Mouse (Mus musculus) hindbrain, postnatal 0 days (tissue): ENCODE results near the gene Ninj2. TPM values are rescaled to one million over a fixed set of nuclear protein-coding genes. Genes with fewer than 3 reads are reported as not detected.
A peak's percentile ranks its signal among the peaks of the same experiment; 100 is the strongest.

ENCODE experiments used
- ATAC-seq: fragments of 200-750 bp; cut with Nextera tagmentation; 2 replicates; pipeline ENCODE4 v1.8.0; 2017; ENCODE audit warnings: mild to moderate bottlenecking, moderate TSS enrichment, moderate library complexity
- DNase-seq: peaks from one replicate; pipeline ENCODE4 v3.0.0-alpha.2; 2015; ENCODE audit warnings: low spot score
- H3K27ac ChIP-seq: fragments of 300-500 bp; sonication (generic); 2 replicates; pipeline ENCODE4 v1.5.1; 2014; ENCODE audit warnings: mild to moderate bottlenecking
- H3K27me3 ChIP-seq: fragments of 300-500 bp; sonication (generic); 2 replicates; pipeline ENCODE4 v1.6.1; 2014; ENCODE audit warnings: low read length, mixed read lengths; ENCODE audit not compliant: insufficient read depth
- H3K36me3 ChIP-seq: fragments of 300-500 bp; sonication (generic); 2 replicates; pipeline ENCODE4 v1.6.1; 2014; ENCODE audit warnings: low read length, mixed read lengths; ENCODE audit not compliant: insufficient read depth
- H3K4me1 ChIP-seq: fragments of 300-500 bp; sonication (generic); 2 replicates; pipeline ENCODE4 v1.6.1; 2014; ENCODE audit warnings: antibody characterized with exemption, low read length, mixed read lengths; ENCODE audit not compliant: insufficient read depth
- H3K4me2 ChIP-seq: fragments of 300-500 bp; sonication (generic); 2 replicates; pipeline ENCODE4 v1.6.1; 2014; ENCODE audit warnings: low read depth, mild to moderate bottlenecking, low read length, moderate library complexity, mixed read lengths
- H3K4me3 ChIP-seq: fragments of 300-500 bp; sonication (generic); 2 replicates; pipeline ENCODE4 v1.5.1; 2014; ENCODE audit warnings: low read length
- H3K9ac ChIP-seq: fragments of 300-500 bp; sonication (generic); replicated peaks from 2 replicates; pipeline ENCODE4 v1.6.1; 2014; ENCODE audit warnings: mild to moderate bottlenecking, low read length, moderate library complexity, mixed read lengths
- H3K9me3 ChIP-seq: fragments of 300-500 bp; sonication (generic); 2 replicates; pipeline ENCODE4 v1.6.1; 2016; ENCODE audit warnings: low read length, mixed read lengths
- CTCF ChIP-seq: IDR thresholded peaks from 2 replicates; pipeline ENCODE4 v1.5.1; 2016; ENCODE audit warnings: antibody characterized with exemption, control low read depth, low read depth
- WGBS: fragments of 180-500 bp; shearing (Covaris S2); extraction: QIAGEN DNeasy Blood & Tissue Kit; methylation state at CpG from one replicate; pipeline ENCODE4 v1.1.7; 2014; 5-methylcytosine and 5-hydroxymethylcytosine counted together
- polyA plus RNA-seq: library from polyadenylated mRNA; unstranded; fragments of >200 nt; fragmentation: Nextera tagmentation; extraction: Ambion mirVana; gene quantifications from 2 replicates; pipeline ENCODE4 v1.2.1, GENCODE M21; 2015
- total RNA-seq: library from RNA; depleted of rRNA; stranded (reverse); fragments of >200 nt; gene quantifications from 2 replicates; pipeline ENCODE4 v1.2.3, GENCODE M21; 2014

Ninj2 gene
- total and polyA plus RNA-seq, 2 experiments from 2014 or later = not detected

GRCm38 (mm10) chr6:120193174-120193573 lies 100.0 kb downstream of the Ninj2 start:
- Histone ChIP-seq H3K4me2 (no peak overlapping the region), H3K4me3 (no peak overlapping the region), H3K9ac (no peak overlapping the region), H3K27me3 (no peaks in the 10 kb centered on the region), H3K9me3 (no peaks in the 10 kb centered on the region), H3K36me3 (no peaks in the 10 kb centered on the region), H3K4me1 (no peaks in the 10 kb centered on the region), H3K27ac (no peak overlapping the region)
- ATAC-seq (peak; percentile 30; the same call in 1 of the 2 replicates), DNase-seq (peak; percentile 83)
- 25% methylated on average over 5 of the region's 5 CpGs for WGBS
- peak; percentile 89 for TF ChIP-seq CTCF

- WGBS = 75% methylated on average over 1 of the region's 1 CpGs
Observed at GRCm38 (mm10) chr6:120193793-120194192, 100.6 kb downstream of the Ninj2 start.

GRCm38 (mm10) chr6:120194305-120194704 lies 101.2 kb downstream of the Ninj2 start:
- DNase-seq = no peak
- H3K27ac ChIP-seq = no peak overlapping the region
- WGBS = 45% methylated on average over 10 of the region's 10 CpGs

More at GRCm38 (mm10) chr6:120193793-120194192, 100.6 kb downstream of the Ninj2 start:
- Histone ChIP-seq H3K9ac (no peak overlapping the region), H3K4me2 (no peak overlapping the region), H3K36me3 (no peaks in the 10 kb centered on the region), H3K9me3 (no peaks in the 10 kb centered on the region), H3K4me1 (no peaks in the 10 kb centered on the region), H3K27me3 (no peaks in the 10 kb centered on the region), H3K27ac (no peak overlapping the region), H3K4me3 (no peak overlapping the region)
- TF ChIP-seq CTCF = no peak
- ATAC-seq (no peak), DNase-seq (no peak)

DNA sequence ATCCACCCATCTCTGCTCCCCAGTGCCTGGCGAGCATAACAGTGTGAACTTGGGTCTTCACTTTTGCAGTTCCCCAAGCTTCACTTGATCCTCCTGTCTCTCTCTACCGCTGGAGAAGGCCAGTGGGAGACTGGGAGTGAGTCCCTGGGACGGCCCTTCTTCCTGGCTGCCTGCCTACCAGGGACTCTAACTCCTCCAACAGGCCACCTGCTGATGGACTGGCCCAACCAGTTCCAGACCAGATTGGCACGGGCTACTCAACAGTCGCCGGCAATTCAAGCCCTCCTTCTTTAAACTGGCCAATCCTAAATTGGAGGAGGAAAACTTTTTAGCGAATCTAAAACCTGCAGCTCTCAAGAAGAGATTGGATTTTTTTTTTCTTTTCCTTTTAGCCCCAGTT lies 101.8 kb downstream of the Ninj2 start:
- no peak for TF ChIP-seq CTCF
- Histone ChIP-seq H3K36me3 (no peaks in the 10 kb centered on the region), H3K27ac (no peak overlapping the region), H3K9me3 (no peaks in the 10 kb centered on the region), H3K4me2 (no peak overlapping the region), H3K4me1 (no peaks in the 10 kb centered on the region), H3K27me3 (no peaks in the 10 kb centered on the region), H3K4me3 (no peak overlapping the region), H3K9ac (no peak overlapping the region)
- ATAC-seq (no peak), DNase-seq (no peak)
- WGBS = 32% methylated on average over 7 of the region's 7 CpGs

More at GRCm38 (mm10) chr6:120194305-120194704, 101.2 kb downstream of the Ninj2 start:
- H3K4me2 ChIP-seq = no peak overlapping the region
- no peaks in the 10 kb centered on the region for H3K4me1 ChIP-seq
- no peak overlapping the region for H3K4me3 ChIP-seq
- H3K9me3 ChIP-seq = no peaks in the 10 kb centered on the region
- TF ChIP-seq CTCF = no peak
- H3K36me3 ChIP-seq = no peaks in the 10 kb centered on the region
- no peak overlapping the region for H3K9ac ChIP-seq
- H3K27me3 ChIP-seq = no peaks in the 10 kb centered on the region
- no peak for ATAC-seq

- DNase-seq = peak; percentile 63
Observed at GRCm38 (mm10) chr6:120196837-120197236, 103.7 kb downstream of the Ninj2 start.

DNA sequence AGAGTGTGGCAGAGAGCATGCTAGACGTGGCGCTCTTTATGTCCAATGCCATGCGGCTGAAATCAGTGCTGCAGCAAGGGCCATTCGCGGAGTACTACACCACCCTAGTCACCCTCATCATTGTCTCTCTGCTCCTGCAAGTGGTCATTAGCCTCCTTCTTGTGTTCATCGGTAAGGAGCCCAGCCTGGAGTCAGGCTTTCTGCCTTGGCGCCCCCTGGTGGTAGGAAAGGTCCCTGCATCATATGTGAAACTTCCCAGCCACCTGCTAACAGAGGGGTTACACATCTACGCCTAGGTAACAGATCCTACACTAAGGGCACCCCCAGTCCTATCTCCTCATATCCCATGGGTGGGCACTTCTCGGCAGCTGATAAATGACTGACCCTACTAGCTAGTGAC lies 104.8 kb downstream of the Ninj2 start:
- Histone ChIP-seq H3K27me3 (no peaks in the 10 kb centered on the region), H3K36me3 (no peaks in the 10 kb centered on the region), H3K4me2 (no peak overlapping the region), H3K4me3 (no peak overlapping the region), H3K4me1 (no peaks in the 10 kb centered on the region), H3K9ac (no peak overlapping the region), H3K27ac (no peak overlapping the region), H3K9me3 (no peaks in the 10 kb centered on the region)
- ATAC-seq = peak; percentile 46; the same call in 1 of the 2 replicates
- peak; percentile 95 for TF ChIP-seq CTCF
- WGBS = 36% methylated on average over 9 of the region's 9 CpGs
- DNase-seq = peak; percentile 73

More at GRCm38 (mm10) chr6:120196837-120197236, 103.7 kb downstream of the Ninj2 start:
- Histone ChIP-seq H3K27ac (no peak overlapping the region), H3K4me1 (no peaks in the 10 kb centered on the region), H3K27me3 (no peaks in the 10 kb centered on the region), H3K4me2 (no peak overlapping the region), H3K4me3 (no peak overlapping the region), H3K36me3 (no peaks in the 10 kb centered on the region), H3K9me3 (no peaks in the 10 kb centered on the region), H3K9ac (no peak overlapping the region)
- ATAC-seq = no peak
- 34% methylated on average over 2 of the region's 2 CpGs for WGBS
- TF ChIP-seq CTCF = peak; percentile 45

DNA sequence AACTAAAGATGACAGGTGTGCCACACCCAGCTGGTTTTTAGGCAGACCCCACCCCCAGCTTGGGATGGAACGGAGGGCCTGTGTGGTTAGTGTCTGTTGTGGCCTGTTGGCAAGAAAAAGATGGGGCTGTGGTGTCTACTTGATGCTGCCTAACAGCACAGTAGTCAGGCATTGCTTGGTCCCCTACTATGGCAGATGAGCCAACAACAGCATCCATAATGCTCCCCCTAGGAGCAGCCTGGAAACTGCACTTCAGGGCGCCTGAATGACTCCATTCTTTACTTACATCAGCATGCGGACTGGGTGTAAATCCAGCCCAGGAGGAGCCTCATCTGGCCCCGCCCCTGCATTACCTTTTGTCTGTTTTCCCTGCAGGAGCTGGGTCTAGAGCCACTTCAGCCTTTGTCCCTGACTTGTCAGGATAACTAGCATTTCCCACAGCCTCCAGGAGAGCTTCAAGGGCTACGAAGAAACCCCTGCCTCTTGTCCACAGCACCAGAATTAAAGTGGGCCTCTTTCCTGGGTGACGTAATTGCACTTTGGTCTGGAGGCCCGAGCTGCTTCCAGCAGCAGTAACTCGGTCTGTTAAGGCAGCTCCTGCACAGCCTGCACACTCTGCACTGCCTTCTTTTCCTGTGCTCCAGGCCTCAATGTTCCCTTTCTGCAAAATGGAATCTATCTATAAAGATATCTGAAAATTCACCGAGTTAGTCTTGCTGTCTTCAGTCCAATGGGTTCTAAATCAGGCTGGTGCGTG lies 106.7 kb downstream of the Ninj2 start:
- Histone ChIP-seq H3K9ac (no peak overlapping the region), H3K27me3 (no peaks in the 10 kb centered on the region), H3K27ac (no peak overlapping the region), H3K4me1 (no peaks in the 10 kb centered on the region), H3K9me3 (no peaks in the 10 kb centered on the region), H3K36me3 (no peaks in the 10 kb centered on the region), H3K4me2 (no peak overlapping the region), H3K4me3 (no peak overlapping the region)
- ATAC-seq (0 out of 2 replicates have a peak, but pooled peaks have one; percentile 24), DNase-seq (peak; percentile 34)
- WGBS = 29% methylated on average over 10 of the region's 10 CpGs
- peak; percentile 39 for TF ChIP-seq CTCF
